Mouse (Mus musculus): Measurements from ENCODE around the gene Flt3.

DNA sequence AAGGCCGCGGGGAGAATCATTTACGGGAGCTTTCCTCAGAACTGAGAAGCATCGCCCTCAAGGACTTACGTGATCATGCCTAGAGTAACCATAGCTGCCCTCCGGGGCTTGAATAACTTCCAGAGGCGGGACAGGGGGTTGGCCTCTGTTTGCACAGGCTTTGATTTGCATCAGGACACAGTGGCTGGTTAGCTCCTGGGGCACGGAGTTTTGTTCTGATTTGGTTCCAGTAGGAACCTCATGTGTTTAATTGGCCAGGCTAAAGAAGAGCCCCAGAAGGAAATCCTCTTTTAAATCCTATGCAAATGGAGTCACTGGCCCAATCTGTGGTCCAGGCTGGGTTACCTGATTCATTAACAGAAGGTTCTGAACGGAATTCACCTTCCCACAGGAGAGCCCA lies 61.3 kb downstream of the Flt3 start:
- TF ChIP-seq CTCF (IDR thresholded peaks at IDR 0.05; ENCODE audit: extremely low read depth, insufficient read length, insufficient replicate concordance, low read depth, low read length) (no peak), POLR2A (IDR thresholded peaks at IDR 0.05; ENCODE audit: low read depth, low read length) (no peak)
